Mouse (Mus musculus) urinary bladder, postnatal 10 days (tissue): Measurements from ENCODE around the gene Mobp.
"Not testable (repeated sequence)": the region's sequence is repeated elsewhere in the genome, so short reads cannot be mapped to it uniquely, and the experiment has no call there.

Experiments
- DNase-seq: peaks from one replicate; pipeline ENCODE4 v3.0.0; 2022; ENCODE audit warnings: low spot score

Gene Mobp

DNA sequence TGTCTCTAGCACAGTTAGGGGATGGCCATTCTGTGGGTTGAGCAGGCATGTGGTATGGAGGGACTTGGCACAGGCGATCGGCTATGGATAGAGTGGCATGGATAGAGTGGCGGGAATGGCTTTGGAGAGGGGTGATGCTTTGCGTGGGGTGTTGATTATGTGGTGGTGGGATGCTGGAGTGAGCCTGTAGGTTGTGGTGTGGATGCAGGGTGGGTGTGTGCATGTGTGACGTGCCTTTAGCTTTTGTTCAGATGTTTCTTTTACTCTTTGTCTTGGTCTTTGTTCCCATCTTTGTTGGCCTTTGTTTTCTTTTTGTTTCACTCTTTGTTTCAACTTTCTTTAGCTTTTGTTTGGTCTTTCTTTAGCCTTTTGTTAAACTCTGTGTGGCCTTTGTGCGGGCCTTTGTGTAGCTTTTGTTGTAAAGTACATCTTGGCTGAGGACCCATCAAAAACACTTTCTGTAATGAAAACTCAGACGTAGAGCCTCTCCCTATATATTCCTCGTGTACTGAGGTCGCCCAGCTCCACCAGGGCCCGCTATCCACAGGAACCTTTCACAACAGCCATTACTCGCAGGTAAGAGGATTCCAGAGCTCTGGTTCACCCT lies at the start of gene Mobp:
TSS of gene Mobp (plus strand) at position 486 of the 607 bp plus-strand sequence.
- no peak for DNase-seq

DNA sequence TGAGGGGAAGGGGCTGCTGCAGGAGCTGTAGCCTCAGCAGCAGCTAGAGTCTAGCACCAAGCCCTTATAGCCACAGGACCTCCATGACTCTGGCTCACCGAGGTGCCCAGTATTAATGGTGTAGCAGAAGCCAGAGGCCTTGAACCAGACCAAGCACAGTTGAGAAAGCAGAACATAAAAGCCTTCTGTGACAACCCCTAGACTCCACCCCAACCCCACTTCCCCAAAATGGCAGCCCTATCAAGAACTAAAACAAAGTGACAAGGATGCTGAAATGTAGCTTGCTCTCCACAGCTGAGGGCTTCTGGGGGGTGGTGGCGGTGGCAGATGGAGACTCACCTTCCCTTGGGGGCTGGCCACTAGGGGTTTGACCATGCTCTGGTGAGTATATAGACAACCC lies 48.3 kb upstream of the Mobp start:
- DNase-seq: no peak

DNA sequence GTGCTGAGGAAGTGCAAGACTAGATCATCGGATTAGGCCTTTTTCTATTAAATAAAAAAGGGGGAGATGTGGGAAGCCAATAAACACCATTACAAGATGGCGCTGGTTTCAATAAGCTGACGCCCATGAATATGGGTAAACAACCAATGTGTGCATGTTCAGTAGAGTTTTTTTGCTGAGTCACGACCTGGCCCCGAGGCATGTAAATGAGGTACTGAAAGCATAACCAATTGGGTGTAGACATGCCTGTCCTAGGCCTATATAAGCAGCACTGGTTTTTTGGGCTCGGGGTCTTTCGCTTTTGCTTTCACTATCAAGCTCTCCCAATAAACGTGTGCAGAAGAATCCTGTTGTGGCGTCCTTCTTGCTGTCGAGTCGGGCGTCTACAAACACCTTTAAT lies 40.6 kb upstream of the Mobp start:
- not testable (repeated sequence) for DNase-seq

DNA sequence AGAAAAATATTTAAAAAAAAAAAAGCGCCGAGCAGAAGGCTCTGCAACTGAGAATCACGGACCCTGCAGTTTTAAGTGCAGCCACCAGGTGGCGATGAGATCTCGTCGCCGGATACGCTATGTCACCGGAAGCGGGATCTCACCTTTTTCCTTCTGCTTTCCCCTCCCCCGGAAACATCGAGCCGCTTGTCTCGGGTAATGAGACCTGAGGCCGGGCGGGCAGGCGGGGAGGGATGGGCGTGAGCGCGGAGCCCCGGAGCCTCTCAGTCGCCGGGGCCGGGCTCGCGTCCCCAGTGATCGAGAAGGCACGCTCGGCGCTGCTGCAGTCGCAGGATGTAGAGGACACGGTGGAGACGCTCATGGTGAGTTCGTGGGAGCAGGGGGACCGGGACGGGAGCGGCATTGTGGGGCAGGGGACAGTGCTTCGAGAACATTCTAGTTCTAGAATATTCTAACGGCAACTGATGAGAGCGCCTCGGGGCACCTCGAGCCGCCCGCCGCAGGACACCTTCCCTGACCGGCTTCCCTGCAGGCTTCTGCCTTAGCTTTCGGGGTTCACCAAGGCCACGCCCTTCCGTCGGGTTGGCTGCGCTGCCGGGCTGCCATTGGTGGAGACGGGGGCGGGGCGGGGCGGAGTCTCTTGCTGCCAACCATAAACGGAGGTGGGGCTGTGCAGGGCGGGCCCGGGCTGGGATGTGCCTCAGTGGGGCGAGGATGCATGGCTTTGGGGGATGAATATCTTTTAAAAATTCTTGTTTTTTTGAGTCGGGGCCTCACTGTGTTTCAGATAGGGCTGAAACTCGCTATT lies 39.1 kb upstream of the Mobp start, which contains the start of gene Slc25a38:
TSS of gene Slc25a38 (plus strand) at position 164 of the 808 bp plus-strand sequence.
- DNase-seq: peak; percentile 80

DNA sequence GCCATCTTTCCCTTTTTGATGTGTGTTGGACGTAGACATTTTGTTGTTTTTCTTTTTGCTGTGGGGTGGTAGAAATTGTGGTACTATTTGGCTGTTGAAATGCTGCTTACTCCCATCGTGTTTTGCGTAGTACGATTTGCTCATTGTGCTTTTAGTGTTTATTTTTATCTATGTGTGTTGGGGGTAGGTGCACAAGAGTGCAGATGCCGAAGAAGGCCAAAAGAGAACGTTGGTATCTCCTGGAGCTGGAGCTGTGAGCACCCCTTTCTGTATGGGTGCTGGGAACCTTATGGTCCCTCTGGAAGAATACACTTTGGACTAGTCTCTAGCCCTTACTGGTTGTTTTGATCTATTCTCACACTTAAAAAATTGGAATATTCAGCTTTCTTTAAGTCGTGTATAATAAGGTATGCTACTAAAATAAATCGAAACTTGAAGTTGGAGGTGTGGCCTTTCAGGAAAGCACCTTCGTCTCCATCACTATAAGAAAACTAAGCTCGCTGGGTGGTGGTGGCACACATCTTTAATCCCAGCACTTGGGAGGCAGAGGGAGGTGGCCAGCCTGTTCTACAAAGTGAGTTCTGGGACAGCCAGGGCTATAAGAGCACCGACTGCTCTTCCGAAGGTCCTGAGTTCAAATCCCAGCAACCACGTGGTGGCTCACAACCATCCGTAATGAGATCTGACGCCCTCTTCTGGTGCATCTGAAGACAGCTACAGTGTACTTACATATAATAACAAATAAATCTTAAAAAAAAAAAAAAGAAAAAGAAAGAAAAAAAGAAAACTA lies 38.2 kb upstream of the Mobp start:
- no peak for DNase-seq

DNA sequence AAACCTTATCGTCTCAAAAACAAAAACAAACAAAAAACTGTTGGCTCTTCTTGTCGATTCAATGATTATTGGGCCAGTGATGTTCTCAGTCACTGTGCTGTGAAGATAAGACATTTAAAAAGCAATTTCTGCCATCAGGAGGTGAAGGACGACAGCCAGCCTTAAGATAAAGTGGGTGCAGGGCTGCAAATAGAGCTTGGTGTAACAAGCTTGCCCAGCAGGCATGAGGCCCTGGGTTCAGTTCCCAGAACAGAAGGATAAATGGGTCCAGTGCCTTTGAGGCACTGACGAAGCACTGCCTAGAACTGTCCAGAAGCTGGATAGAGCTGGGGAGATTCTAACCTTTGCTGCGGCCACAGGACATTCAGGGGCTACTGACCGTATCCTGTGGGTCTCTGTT lies 37.0 kb upstream of the Mobp start:
- no peak for DNase-seq

DNA sequence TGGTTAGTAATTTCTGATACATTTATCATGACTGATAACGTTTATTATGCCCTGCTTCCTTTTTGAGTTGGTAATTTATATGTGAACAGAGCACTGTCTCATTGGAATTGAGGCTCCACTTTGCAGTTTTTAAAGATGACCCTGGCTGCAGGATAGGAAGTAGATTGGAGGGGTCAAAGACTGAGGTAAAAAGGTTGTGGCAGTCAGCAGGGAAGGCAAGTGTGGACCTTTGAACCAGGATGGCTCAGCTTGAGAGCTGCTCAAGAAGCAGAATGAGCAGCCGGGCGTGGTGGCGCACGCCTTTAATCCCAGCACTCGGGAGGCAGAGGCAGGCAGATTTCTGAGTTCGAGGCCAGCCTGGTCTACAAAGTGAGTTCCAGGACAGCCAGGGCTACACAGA lies 36.1 kb upstream of the Mobp start:
- no peak for DNase-seq

DNA sequence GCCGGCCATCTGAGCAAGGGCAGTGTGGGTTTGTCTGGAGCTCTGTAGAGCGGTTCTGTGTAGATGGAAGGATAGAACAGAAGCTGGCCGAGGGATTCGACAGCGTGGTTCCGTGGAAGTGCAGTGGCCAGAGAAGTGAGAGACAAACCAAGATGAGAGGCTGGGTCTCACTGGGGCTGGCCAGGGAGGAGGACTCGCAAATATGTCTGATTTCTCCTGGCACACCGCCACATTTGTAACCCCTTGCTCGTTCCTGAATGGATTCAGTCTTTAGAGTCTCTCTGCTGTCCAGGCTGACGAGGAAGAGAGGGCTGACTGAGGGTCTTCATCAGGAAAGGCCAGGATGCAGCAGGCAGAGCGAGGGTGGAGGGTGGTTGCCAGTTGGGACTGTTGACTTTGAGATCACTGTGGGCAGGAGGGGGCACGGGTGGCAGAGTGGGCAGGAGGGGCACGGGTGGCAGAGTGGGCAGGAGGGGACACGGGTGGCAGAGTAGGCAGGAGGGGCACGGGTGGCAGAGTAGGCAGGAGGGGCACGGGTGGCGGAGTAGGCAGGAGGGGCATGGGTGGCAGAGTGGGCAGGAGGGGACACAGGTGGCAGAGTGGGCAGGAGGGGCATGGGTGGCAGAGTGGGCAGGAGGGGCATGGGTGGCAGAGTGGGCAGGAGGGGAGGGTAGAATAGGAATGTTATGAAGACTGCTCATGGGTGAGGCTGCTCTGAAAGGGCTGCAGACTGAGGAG lies 35.3 kb upstream of the Mobp start:
- DNase-seq: no peak

DNA sequence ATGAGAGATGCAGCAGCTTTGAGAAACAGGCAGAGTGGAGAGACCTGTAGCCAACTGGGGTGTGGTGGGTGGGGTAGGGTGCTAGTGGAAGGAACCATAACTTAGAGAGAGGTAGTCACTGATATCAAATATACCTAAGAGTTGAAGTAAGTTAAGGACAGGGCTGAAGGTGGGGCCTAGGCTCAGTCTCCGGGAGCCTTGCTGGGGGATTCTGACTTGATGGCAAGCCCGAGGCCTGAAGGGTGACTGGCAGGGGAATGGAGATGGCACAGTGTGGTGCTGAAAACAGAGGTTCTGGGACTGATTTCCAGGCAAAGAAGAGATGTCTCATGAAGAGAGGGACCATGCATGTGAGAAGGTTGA lies 34.7 kb upstream of the Mobp start:
- DNase-seq: no peak

DNA sequence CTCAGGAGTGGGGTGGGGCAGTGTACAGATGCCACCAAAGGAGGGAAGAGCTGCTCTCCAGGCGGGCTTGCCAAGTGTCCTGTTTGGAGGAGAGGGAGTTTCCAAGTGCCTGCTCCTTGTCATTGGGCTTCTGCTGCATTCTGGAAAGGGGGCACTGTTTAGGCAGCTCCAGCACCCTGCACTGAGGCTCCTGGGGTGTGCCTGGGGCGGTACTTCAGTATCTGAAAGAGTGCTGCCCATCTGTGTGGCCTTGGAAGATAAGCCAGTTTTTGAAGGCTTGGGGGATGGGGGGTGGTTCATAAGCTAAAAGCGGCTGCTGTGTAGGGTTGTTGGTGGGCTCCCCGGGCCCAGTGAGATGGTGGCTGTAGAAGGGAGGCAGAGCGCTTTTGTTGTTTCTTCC lies 33.9 kb upstream of the Mobp start:
- DNase-seq: no peak

DNA sequence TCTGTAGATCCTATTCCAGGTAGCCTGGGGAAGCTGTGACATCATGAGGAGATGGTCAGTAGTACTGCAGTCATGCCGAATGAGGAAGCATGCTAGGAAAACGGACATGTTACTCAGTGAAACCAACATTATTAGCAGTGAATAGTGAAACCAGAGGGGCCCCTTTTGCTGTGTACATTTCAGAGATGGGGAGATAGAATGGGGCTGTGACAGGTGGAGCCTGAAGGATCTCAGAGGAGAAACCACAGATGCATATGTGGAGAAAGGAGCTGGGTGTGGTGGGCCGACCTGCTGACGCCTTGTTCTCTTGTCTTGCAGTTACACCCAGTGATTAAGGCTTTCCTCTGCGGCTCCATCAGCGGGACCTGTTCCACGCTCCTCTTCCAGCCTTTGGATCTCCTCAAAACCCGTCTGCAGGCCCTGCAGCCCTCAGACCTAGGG lies 33.3 kb upstream of the Mobp start:
- no peak for DNase-seq

DNA sequence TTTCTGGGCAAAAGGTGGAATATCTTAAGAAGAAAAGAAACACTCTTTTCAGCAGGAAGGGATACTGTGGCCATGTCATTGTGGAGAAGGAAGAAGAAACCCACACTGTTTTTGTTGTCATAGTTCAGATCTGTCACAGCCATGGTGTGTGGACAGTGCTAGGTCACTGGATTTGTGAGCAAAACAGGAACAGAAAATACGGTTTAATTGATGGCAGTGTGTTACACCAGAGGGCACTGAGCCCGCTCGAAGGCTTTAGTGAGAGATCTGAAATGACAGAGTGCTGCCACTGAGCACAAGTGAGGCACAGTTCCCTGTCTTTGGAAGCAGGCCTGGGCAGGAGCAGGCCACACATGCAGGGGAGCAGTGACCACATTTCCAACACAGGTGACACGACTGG lies 31.3 kb upstream of the Mobp start:
- no peak for DNase-seq

DNA sequence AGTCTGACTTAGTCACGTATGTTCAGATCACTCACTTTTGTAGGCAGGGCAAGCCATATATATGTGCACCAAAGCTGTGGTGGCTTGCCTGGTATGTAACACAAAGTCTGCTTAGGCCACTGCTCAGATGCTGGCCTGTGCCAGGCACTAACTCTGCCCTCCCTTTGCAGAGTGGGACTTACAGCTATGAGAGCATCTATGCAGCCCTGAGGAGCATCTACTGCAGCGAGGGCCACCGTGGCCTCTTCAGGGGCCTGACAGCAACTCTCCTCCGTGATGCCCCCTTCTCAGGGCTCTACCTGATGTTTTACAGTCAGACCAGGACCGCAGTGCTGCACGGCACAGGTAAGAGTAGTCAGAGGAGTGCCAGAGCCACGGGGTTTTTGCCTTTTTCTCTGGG lies 29.0 kb upstream of the Mobp start:
- no peak for DNase-seq

DNA sequence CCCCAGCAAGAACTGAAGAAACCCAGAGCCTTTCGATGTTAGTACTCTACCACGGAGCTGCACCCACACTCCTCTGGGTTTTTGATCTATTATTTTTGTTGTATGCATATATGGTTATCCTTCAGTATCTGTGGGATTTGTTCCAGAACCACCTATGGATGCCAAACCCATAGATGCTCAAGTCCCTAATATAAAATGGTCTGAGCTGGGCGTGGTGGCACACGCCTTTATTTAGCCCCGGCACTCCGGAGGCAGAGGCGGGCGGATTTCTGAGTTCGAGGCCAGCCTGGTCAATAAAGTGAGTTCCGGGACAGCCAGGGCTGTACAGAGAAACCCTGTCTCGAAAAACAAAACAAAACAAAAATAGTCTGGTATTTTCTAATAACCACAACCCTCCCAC lies 22.6 kb upstream of the Mobp start:
- DNase-seq: no peak

DNA sequence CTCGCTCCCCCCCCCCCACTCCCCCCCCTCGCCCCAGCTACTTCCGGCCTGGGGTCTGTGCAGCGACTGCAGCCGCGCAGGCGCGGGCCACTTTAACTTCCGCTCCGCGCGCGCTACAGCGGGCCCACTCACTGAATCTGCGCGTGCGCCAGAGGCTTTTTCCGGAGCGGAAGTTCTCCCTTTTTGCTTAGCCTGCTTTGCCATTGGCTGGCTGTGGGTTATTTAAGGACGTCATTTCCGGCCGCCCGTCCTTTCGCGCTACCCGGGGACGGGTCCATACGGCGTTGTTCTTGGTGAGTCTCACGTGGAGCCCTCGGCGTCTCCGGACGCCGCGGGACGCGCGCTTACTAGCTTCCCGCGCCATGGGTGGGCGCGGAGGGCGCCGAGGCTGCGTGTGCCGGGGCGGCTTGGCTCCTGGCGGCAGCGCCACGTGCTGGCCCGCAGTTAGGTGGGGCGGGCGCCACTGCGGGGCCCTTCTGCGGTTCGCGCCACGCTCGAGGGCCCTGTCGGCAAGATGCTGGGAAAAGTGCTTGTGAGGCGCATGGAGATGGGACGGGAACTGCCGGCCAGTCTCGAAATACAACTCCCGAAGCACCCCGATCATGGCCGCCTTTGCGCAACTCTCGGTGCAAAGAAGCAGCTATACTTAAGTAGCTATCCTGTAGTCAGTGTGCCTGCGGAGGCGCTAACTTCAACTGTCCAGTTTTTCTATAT lies 21.8 kb upstream of the Mobp start, which contains the start of gene Rpsa:
TSS of gene Rpsa (plus strand) at position 152 of the 714 bp plus-strand sequence.
- peak; percentile 87 for DNase-seq

DNA sequence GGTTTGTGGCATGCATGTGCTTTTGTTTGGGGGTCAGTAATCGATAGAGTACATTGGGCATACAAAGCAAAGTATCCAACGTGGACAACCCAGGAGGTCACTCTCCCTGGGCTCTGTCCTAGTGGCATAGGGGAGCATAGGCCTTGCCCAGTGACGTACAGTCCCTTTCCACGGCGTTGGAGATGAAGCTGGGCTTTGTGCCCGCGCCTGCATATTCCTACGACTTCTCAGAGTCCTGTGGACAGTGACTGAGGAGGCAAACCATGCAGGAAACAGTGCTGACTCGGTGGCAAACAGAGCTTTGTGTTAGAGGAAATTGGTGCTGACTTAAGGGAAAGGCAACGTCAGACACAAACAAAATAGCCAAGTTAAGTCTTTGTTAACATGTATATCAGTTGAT lies 20.2 kb upstream of the Mobp start:
- DNase-seq: no peak

DNA sequence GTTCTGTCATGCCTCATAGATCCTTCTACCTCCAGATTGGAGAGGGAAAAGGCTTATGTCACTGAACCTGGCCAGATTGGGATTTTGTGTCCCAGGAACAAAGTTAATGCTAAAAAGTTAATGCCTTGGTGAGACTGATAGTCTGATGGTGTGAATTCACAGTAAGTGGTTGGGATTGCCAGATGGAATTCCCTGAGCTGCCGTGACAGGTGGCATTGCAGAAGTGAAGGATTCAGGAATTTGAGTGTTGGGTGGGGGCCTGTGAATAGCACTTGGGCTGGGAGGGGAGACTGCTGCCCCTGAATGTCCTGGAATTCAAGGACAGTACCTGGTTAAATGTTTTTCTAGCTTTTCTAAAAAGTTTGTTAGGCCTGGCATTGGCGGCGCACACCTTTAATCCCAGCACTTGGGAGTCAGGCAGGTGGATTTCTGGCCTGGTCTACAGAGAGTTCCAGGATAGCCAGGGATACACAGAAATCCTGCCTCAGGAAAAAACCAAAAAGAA lies 17.7 kb upstream of the Mobp start:
- no peak for DNase-seq

DNA sequence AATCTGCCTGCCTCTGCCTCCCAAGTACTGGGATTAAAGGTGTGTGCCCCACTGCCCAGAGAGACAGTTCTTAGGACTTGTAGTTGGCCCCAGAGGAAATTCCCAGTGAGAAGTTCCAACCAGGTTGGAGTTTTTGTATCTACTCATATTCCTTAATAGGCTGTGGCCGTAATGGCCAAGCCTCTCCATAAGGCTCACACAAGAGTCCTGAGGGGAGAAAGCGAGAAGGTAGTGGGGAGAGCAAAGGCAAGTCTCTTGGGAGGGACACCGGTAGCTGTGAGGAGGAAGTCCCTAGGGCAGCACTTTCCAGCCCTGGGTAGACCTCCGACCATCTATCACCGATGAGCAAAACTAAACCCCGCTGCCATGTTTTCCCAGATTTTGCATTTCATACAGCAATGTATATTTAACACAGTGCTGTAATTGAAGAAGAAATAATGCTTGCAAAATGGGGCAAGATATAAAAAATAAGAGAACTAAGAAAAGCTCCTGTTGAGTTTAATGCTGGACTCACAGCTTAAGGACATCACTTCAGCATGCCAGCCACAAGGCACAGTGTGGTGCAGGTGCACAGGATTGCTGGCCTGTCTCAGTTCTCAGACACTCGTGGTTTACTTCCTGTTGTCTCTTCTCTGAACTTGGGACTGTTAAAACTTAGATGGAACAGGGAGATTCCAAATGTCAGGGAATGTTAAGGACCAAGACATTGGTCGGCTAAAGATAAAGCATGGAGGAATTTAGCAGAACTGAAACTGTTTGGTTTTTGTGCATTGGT lies 16.3 kb upstream of the Mobp start:
- no peak for DNase-seq

DNA sequence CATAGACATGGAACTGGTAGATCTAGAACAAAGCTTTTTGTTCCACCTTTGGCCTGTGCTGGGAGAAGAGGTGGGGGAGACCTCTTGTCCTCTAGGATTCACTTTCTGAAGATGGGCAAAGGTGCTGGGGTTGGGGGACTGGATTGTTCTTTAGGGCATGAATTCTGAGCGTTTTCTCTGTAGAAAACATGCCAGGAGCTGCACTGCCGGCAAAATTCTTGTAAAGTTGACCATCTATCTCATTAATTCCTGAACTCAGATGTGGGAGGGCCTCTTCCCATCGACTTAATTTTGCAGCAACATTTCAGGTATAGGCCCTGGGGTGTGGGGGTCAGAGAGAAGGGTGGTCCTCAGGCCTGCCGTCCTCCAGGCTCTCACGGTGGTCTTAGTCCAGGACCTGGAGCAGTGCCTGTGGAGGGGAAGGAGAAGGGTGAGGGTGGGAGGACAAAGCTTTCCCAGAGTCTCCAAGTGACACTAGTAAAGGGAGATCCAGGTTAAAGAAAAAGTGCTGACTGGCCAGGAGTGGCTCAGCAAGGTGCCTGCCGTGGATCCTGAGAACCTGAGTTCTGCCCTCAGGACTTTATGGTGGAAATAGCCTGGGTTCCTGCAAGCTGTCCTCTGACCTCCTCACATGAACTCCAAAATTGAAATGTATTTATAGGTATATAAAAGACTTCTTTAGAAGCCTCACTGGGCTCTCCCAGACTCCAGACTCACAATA lies 15.6 kb upstream of the Mobp start:
- DNase-seq: no peak
